Mouse (Mus musculus): ENCODE measurements around the gene Cpsf6.

Cpsf6 gene

DNA sequence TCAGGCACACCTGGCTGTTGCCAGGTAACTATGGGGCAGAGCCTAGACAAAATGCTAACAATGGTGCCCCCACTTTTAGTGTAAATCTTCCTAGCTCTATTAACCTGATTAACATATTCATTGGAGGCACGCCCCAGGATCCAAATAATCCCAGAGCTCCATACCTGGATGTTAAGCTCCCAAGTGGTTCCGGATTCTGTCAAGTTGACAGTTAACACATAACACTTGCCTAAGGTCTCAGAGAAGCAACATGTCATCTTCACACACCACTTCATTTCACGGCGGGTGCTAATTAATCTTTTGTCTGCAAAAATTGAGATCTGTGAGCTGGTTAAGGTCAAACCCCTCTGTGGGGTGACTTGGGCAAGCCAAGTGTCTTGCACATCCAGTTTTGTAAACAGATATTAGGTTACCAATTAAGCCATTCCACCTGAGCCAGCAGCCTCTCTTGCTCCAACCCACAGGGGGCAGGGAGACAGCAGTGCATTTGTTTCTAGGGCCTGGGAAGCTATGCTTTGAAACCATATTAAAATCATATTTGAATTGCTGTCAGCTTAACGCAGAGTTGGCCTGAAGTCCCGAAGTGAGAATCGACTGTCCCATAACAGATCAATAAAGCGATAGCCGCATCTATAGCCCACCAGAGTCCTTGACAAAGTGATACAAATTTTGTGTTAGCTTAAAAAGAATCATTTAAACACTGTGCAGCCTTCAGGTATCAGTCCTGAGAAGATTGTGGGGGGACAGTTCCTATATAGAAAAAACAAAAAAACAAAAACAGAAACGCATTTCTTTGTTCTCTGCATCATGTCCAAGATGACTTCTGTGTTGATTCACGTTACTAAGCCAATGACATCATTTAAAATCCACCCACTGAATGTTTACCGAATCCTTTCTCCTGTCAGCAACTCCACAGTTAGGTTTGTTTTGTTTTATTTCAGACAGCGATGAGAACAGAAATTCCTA, 34.0 kb upstream of the Cpsf6 start:
- no peak for DNase-seq

DNA sequence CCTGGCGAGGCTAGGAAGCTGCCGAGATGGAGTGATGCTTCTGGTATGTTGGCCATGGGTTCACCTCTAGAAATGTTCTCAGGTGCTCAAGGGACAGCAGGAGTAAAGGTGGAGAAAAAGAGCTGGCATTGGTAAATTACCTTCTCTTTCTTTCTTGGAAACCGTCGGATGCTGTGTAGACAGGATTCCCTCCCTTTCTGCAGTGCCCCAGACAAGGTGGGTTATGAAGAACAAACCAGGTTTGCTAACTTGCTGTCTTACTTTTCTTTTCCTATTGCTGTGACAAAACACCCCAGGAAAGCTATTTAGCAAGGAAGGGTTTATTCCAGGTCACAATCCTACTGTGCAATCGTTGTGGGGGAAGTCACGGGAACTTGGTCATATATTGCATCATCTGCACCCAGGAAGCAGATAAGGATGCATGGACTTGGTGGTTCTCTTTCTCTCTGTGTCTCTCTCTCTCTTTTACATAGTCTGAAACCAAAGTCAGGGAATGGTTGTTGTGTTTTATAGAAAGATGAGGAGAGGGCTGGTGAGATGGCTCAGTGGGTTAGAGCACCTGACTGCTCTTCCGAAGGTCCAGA, 32.8 kb upstream of the Cpsf6 start:
- DNase-seq, result no peak

GRCm38 (mm10) chr10:117411716-117412473, 32.1 kb upstream of the Cpsf6 start:
- DNase-seq, result no peak

DNA sequence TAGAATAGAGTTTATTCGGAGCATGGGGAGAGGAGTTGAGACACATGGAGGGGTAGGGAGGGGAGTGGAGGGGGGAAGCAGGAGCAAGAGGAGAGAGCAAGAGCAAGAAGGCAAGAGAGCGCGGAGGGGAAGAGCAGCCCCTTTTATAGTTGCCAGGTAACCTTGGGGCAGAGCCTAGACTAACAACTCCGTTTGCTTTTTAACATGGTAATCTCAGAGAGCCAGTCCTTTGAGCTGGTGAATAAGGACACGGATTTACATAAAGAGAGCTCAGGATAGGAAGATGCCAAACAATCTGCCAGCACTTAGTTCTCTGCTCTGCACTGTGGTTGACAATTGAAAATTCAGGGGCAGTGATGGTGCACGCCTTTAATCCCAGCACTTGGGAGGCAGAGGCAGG, 31.3 kb upstream of the Cpsf6 start:
- no peak for DNase-seq

DNA sequence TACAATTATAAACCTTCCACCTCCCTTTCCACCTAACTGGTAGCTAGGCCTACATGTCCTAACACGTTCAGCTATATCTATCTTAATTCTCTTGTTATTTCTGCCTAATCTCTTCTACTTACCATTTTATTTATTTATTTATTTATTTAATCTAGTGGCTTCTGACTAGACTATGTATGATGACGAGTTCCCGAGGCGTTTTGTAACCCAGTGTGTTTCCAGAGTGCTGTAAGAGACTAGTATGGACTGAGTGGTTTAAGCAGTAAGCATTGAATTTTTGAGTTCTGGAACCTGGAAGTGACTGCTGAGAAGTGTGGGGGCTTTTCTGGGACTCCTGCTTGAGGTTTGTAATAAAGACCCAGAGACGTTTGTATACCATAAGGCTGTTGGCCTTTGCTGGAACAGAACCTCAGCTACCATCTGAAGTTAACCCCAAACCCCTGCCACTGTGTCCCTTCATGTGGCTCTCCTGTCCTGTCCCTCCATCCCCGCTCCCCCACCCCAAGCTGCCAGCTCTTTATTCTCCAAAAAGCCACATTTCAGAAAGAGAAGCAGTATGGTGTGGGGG, 30.8 kb upstream of the Cpsf6 start:
- no peak for DNase-seq

DNA sequence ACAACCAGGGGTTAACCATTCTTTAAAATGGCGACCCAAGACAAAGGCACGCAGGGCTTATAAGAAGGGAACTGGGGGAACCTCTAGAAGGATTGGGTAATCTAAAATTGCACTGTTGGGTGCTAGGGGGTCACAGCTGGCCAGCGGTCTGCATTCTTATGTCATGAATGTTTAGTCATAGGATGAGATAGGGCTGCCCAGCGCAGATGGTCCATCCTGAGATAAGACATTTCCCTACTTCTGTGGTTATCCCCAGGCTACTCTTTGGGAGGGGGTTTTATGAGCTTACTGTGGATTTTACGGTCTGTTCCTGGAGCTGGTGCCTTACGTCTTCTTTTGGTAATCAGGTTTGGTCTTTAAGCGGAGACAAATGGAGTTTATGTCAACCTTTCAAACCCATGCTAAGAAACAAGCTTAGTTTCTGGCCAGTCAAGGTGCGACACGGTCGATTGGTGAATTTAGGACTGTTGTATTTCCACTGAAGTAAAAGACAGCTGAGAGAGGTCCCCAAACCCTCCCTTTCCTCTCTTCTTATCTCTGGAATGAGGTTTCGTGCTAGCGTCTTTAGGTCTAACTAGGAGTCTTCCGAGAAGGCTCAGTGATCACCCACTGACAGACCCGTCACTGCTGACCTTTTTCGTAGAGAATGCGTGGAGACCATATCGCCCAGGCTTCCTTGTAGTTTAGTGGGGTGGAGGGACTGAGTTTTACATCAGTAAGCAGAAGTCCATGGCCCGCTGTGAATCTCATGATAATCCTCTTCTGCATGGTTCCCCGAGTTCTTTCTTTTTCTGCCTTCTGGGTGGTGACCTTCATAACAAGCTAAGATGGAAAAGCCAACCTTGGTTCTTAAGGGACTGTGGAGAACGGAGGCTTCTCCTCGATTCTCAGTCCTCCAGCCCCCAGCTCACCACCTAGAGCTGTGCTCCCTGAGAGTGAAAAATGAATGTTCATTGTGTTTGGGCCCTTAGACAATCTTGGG, 29.8 kb upstream of the Cpsf6 start:
- DNase-seq, result no peak

GRCm38 (mm10) chr10:117408545-117409372, 28.9 kb upstream of the Cpsf6 start:
- no peak for DNase-seq

DNA sequence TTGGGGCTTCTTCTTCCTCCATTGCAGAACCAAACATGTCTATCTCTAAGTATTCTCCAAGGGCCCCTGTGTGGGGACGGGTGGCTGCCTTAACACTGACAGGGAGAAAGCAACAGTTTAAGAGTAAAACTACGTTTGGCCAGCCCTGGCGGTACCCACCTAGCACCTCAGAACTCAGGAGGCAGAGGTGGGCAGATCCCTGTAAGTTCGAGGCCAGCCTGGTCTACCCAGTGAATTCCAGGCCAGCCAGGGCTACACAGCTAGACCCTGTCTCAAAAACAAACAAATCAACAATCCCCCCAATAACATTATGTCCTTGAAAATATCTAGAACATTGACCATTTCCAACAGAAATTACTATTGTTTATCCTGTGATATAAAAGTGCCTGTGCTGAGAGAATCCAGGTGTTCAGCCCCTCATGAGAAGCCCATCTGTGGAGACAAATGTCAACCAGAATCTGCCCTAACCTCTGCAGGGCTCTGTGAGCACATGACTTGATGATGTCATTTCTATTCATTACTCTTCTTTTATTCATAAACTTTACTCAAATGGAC, 28.0 kb upstream of the Cpsf6 start:
- no peak for DNase-seq

GRCm38 (mm10) chr10:117406843-117407733, 27.3 kb upstream of the Cpsf6 start:
- DNase-seq, result no peak

DNA sequence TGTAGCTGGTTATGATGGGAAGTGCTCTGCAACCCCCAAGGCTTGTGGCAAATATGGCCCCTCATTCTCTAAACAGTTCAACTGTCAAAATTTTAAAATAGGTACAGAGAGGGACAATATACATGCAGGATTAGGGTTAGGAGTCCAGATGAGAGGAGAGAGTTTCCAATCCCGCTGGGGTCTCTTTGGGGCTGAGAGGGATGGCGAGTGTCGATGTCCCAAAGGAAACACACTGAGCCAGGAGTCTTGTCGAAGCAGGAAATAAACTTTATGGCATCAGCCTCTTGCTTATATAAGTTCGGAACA, 26.4 kb upstream of the Cpsf6 start:
- DNase-seq, result no peak

DNA sequence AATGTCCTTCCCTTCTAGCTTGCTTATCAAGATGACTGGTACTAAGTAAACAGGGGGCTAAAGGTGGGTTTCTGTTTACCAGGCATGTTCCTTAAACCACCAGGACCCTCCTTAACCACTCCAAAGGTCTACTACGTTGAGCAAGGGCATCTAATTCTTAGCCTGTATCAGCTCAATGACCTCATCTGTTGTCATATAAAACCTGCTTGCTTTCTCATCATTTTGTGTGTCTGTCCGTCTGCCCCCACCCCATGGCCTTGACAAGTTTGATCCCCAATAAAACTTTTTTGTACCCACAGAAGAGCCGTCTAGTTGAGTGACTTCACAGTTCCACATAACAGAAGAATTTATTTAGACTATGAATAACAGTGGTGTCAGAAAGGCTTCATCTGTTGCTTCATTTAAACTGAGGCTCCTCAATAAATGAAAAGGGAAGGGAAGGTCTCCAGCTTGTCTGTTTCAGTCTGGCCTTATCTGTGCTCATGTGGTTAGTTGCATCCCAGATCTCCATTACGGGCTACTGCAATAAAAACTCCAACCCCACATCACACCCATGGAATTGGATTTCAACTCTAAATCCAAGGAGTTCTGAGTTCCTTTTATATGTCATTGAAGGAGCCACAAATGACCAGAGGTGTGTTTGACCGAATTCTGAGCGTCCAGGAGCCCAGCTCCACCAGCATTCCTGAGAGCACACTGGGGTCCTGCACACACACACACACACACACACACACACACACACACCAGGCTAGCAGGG, 25.9 kb upstream of the Cpsf6 start:
- no peak for DNase-seq

DNA sequence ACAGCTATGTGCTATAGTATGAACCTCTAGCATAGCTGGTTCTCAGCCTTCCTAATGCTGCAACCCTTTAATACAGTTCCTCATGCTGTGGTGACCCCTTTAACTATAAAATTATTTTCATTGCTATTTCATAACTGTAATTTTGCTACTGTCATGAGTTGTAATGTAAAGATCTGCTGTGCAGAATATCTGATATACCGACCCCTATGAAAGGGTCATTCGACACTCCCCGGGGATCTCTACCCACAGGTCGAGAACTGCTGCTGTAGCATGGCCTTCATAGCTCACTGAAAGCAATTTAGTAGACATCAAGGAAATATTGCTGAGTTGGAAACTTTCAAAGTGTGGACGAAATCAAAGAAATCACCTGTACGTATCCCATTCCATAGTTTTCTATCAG, 24.6 kb upstream of the Cpsf6 start:
- no peak for DNase-seq

GRCm38 (mm10) chr10:117403344-117403953, 23.6 kb upstream of the Cpsf6 start:
- no peak for DNase-seq

GRCm38 (mm10) chr10:117402403-117403333, 22.9 kb upstream of the Cpsf6 start:
- peak; percentile 77 for DNase-seq

DNA sequence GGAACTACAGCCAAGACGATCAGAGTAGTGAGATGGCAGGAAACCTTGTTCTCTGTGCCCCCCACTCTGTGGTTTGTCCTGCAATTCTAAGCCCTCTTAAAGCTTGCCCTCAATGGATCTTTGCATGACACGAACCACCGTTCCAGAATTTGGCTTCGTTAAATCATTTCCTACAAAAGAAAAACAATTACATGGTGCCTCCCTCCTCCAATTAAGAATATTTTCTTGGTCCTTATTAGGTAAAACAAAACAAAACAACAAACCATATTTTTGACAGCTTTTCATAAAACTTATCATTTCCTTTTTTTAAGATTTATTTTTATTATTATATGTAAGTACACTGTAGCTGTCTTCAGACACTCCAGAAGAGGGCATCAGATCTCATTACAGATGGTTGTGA, 21.5 kb upstream of the Cpsf6 start:
- no peak for DNase-seq

DNA sequence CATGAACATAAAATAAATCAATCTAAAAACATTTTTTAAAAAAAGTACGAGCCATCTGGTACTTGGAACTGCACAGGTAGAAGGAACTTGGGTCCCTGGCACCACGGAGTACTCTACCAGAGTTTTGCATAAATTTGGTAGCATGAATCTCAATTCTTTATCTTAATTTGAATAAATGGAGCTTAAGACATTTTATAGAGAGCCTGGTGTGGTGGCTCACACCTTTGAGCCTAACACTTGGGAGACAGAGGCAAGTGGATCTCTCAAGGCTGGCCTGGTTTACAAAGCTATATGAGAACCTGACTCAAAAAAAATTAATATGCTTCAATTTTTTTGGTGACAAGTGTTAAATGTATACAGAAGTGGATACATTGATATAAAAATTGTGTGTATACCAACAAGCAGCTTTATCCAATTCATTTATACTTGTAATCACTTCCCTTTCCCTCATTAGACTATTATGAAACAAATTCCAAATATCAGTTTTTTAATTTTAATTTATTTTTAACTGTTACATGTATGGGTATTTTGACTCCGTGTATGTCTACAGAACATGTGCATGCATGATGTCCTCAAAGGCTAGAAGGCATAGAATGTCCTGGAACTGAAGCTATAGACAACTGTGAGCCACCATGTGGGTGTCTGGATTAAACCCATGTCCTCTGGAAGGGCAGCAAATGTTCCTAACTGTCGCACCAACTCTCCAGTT, 20.6 kb upstream of the Cpsf6 start:
- no peak for DNase-seq

GRCm38 (mm10) chr10:117399839-117400238, 20.0 kb upstream of the Cpsf6 start:
- no peak for DNase-seq
